Mouse (Mus musculus): ENCODE measurements around the gene Pspn. TPM values are rescaled to one million over a fixed set of nuclear protein-coding genes. Genes with fewer than 3 reads are reported as not detected.

Gene Pspn
- polyA plus RNA-seq, 1 experiment = not detected

DNA sequence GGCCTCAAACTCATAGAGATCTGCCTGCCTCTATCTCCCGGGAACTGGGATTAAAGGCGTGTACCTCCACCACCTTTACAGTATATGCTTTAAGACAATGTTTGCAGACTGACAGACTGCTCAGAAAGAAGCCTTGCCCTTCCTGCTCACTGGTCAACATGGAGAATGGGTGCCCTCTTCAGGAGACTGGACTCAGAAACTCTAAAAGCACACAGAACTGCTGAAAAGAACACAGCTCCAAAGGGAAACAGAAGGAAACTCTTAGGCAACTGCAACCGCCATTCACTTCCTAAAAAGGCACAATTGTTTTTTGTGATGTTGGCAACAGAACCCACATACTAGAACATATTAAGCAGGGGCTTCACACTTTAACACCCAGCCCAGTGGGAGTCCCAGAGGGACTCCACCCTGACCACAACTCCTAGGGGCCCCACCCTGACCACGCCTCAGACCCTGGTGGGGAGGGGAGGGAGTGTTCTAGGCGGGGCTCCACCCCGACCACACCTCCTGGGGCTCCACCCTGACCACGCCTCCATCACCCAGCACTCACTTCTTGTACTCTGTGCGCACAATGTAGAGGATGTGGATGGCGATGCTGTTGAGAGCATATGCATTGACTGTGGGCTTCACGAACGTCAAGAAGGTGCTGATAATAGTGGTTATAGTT, 41.9 kb downstream of the Pspn start:
- Histone ChIP-seq H3K4me3 (ENCODE audit: insufficient read depth, low read depth, low read length) (no peak overlapping the region), H3K27ac (ENCODE audit: insufficient read depth, low read depth, low read length) (no peak overlapping the region), H3K4me1 (ENCODE audit: control insufficient read depth, insufficient read depth, low read length) (no peaks in the 10 kb centered on the region)
- TF ChIP-seq POLR2A (IDR thresholded peaks at IDR 0.05; ENCODE audit: insufficient read depth, low read depth, low read length) (no peak), CTCF (IDR thresholded peaks at IDR 0.05; ENCODE audit: insufficient read depth, low read depth, low read length) (no peak)
- 33% methylated on average over 11 of the region's 11 CpGs for WGBS

DNA sequence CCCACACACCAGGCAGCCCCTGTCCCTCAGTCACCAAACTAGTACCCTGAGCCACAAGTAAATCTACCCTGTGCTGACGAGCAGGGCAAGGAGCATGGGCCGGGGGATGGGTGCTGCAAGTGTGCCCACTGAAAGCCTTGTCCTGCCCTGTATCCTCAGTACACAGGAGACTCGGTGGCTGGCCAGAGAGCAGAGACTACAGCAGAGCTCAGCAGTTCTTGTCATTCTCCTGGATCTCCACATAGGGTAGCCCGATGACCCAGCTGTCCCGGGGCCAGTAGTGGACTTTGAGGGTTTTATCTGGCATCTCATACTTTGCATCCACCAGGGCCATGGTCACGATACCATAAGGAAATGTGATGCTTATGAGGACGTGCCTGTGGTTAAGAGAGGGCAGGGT, 44.9 kb downstream of the Pspn start:
- TF ChIP-seq CTCF (IDR thresholded peaks at IDR 0.05; ENCODE audit: insufficient read depth, low read depth, low read length) (no peak), POLR2A (IDR thresholded peaks at IDR 0.05; ENCODE audit: insufficient read depth, low read depth, low read length) (no peak)
- no peaks in the 10 kb centered on the region for H3K4me1 ChIP-seq (ENCODE audit: control insufficient read depth, insufficient read depth, low read length)
- H3K27ac ChIP-seq (ENCODE audit: insufficient read depth, low read depth, low read length) = no peak overlapping the region
- H3K4me3 ChIP-seq (ENCODE audit: insufficient read depth, low read depth, low read length) = no peak overlapping the region
- WGBS = 88% methylated on average over 7 of the region's 7 CpGs

DNA sequence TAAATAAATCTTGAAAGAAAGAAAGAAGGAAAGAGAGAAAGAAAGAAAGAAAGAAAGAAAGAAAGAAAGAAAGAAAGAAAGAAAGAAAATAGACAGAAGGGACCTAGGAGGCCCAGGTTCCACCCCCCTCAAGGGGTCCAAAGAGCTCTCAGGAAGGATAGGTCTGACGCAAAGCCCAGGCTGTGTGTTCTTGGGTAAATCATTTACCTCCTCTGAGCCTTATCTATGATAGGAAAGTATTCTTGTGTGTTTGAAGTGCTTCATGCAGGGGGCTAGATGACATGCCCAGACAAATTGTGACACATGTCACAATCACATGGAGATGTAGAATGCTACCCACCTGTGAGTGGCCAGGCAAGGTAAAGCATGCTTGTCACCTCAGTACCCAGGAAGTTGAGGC, 47.2 kb downstream of the Pspn start:
- Histone ChIP-seq H3K27ac (ENCODE audit: insufficient read depth, low read depth, low read length) (no peak overlapping the region), H3K4me1 (ENCODE audit: control insufficient read depth, insufficient read depth, low read length) (no peaks in the 10 kb centered on the region), H3K4me3 (ENCODE audit: insufficient read depth, low read depth, low read length) (no peak overlapping the region)
- no peak for TF ChIP-seq CTCF (IDR thresholded peaks at IDR 0.05; ENCODE audit: insufficient read depth, low read depth, low read length)
- TF ChIP-seq POLR2A (IDR thresholded peaks at IDR 0.05; ENCODE audit: insufficient read depth, low read depth, low read length) = no peak
- WGBS = 90% methylated on average over 1 of the region's 1 CpGs

DNA sequence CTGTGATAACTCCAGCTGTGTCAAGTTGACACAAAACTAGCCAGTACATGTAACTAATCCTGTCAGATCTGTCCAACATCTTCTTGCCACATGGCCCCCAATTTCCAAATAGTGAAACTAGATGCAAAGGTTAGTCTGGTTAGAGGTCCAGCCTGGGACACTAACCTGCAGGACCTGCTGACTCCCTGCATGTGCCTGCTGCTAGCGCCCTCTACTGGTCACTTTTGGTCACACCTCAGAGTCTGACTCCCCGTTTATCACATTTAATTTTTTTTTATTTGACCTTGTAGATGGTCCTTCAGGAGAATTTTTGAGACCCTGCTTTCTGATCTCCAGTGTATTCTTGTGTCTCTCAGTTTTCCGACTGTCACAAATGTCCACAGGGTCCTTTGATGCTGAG, 48.9 kb downstream of the Pspn start:
- H3K27ac ChIP-seq (ENCODE audit: insufficient read depth, low read depth, low read length) = no peak overlapping the region
- TF ChIP-seq CTCF (IDR thresholded peaks at IDR 0.05; ENCODE audit: insufficient read depth, low read depth, low read length) (peak; percentile 49; the same call in 1 of the 2 replicates), POLR2A (IDR thresholded peaks at IDR 0.05; ENCODE audit: insufficient read depth, low read depth, low read length) (no peak)
- WGBS = 20% methylated on average over 3 of the region's 3 CpGs
- H3K4me1 ChIP-seq (ENCODE audit: control insufficient read depth, insufficient read depth, low read length) = no peaks in the 10 kb centered on the region
- H3K4me3 ChIP-seq (ENCODE audit: insufficient read depth, low read depth, low read length) = no peak overlapping the region

Other genes starting within 250 kb of the Pspn start
- gene Nrtn, start 242.5 kb downstream of the Pspn start, polyA plus RNA-seq (2012; ENCODE audit: insufficient read depth, insufficient read length, low replicate concordance, missing spikeins) = not detected in 2 replicates
- not detected in 2 replicates for gene Dus3l, start 235.3 kb downstream of the Pspn start, polyA plus RNA-seq (2012; ENCODE audit: insufficient read depth, insufficient read length, low replicate concordance, missing spikeins)
- gene Prr22, start 229.8 kb downstream of the Pspn start, polyA plus RNA-seq (2012; ENCODE audit: insufficient read depth, insufficient read length, low replicate concordance, missing spikeins) = not detected in 2 replicates
- gene Rfx2, start 169.0 kb downstream of the Pspn start, polyA plus RNA-seq (2012; ENCODE audit: insufficient read depth, insufficient read length, low replicate concordance, missing spikeins) = not detected in 2 replicates
- gene Acsbg2, start 125.6 kb downstream of the Pspn start, polyA plus RNA-seq (2012; ENCODE audit: insufficient read depth, insufficient read length, low replicate concordance, missing spikeins) = not detected in 2 replicates
- gene 1700061G19Rik, start 124.5 kb downstream of the Pspn start, polyA plus RNA-seq (2012; ENCODE audit: insufficient read depth, insufficient read length, low replicate concordance, missing spikeins) = not detected in 2 replicates
- gene Mllt1, start 64.6 kb downstream of the Pspn start, polyA plus RNA-seq (2012; ENCODE audit: insufficient read depth, insufficient read length, low replicate concordance, missing spikeins) = not detected in 2 replicates
- gene Acer1, start 17.9 kb downstream of the Pspn start, polyA plus RNA-seq (2012; ENCODE audit: insufficient read depth, insufficient read length, low replicate concordance, missing spikeins) = not detected in 2 replicates
- gene Clpp, start 9.7 kb downstream of the Pspn start, polyA plus RNA-seq (2012; ENCODE audit: insufficient read depth, insufficient read length, low replicate concordance, missing spikeins) = not detected in 2 replicates
- gene Alkbh7, start 2.7 kb downstream of the Pspn start, polyA plus RNA-seq (2012; ENCODE audit: insufficient read depth, insufficient read length, low replicate concordance, missing spikeins) = not detected in 2 replicates
- gene Gtf2f1, start 11.3 kb upstream of the Pspn start, polyA plus RNA-seq (2012; ENCODE audit: insufficient read depth, insufficient read length, low replicate concordance, missing spikeins) = not detected in 2 replicates
- gene Gm17949, start 11.5 kb upstream of the Pspn start, polyA plus RNA-seq (2012; ENCODE audit: insufficient read depth, insufficient read length, low replicate concordance, missing spikeins) = not detected in 2 replicates
- 183 TPM in 1 of 2 replicates, not detected in the other for gene Khsrp, start 31.5 kb upstream of the Pspn start, polyA plus RNA-seq (2012; ENCODE audit: insufficient read depth, insufficient read length, low replicate concordance, missing spikeins)
- gene Slc25a41, start 41.6 kb upstream of the Pspn start, polyA plus RNA-seq (2012; ENCODE audit: insufficient read depth, insufficient read length, low replicate concordance, missing spikeins) = not detected in 2 replicates
- gene Crb3, start 59.1 kb upstream of the Pspn start, polyA plus RNA-seq (2012; ENCODE audit: insufficient read depth, insufficient read length, low replicate concordance, missing spikeins) = not detected in 2 replicates
- gene Slc25a23, start 59.8 kb upstream of the Pspn start, polyA plus RNA-seq (2012; ENCODE audit: insufficient read depth, insufficient read length, low replicate concordance, missing spikeins) = 526 and 583 TPM in 2 replicates
- gene Dennd1c, start 78.5 kb upstream of the Pspn start, polyA plus RNA-seq (2012; ENCODE audit: insufficient read depth, insufficient read length, low replicate concordance, missing spikeins) = not detected in 2 replicates
- gene Tubb4a, start 87.8 kb upstream of the Pspn start, polyA plus RNA-seq (2012; ENCODE audit: insufficient read depth, insufficient read length, low replicate concordance, missing spikeins) = 276 TPM in 1 of 2 replicates, not detected in the other
- not detected in 2 replicates for gene Tnfsf9, start 105.3 kb upstream of the Pspn start, polyA plus RNA-seq (2012; ENCODE audit: insufficient read depth, insufficient read length, low replicate concordance, missing spikeins)
- gene Cd70, start 149.8 kb upstream of the Pspn start, polyA plus RNA-seq (2012; ENCODE audit: insufficient read depth, insufficient read length, low replicate concordance, missing spikeins) = not detected in 2 replicates
- not detected in 2 replicates for gene Tnfsf14, start 194.2 kb upstream of the Pspn start, polyA plus RNA-seq (2012; ENCODE audit: insufficient read depth, insufficient read length, low replicate concordance, missing spikeins)
- not detected in 2 replicates for gene C3, start 228.1 kb upstream of the Pspn start, polyA plus RNA-seq (2012; ENCODE audit: insufficient read depth, insufficient read length, low replicate concordance, missing spikeins)
- gene Gpr108, start 248.4 kb upstream of the Pspn start, polyA plus RNA-seq (2012; ENCODE audit: insufficient read depth, insufficient read length, low replicate concordance, missing spikeins) = not detected in 2 replicates
- gene Trip10, start 249.4 kb upstream of the Pspn start, polyA plus RNA-seq (2012; ENCODE audit: insufficient read depth, insufficient read length, low replicate concordance, missing spikeins) = not detected in 2 replicates